ENCODE assay signal across 21 mouse cellular contexts in genomic region chr2:71387766-71388165, GRCm38 (mm10). TPM values are rescaled to one million over a fixed set of nuclear protein-coding genes. Genes with fewer than 3 reads are reported as not detected.
DNase-seq lines count a peak whose midpoint lies in the region; TF ChIP-seq lines count a peak whose summit lies in the region.
"Had no signal": no experiment of that assay in that cellular context is flagged by ENCODE, and none has a peak within 500 bp of the region (broad histone marks: within the 10 kb centered on the region; RNA-seq: fewer than 3 reads in every experiment).

No protein-coding gene starts in this region.

- TF ChIP-seq EP300 in ES-Bruce4 (IDR thresholded peaks at IDR 0.05; ENCODE audit: insufficient read depth, low read depth, low read length) = peak; percentile 100

- TF ChIP-seq POLR2A in ES-Bruce4 (IDR thresholded peaks at IDR 0.05; ENCODE audit: insufficient read depth, low read length) = no peak

- H3K27ac ChIP-seq in ES-Bruce4 (ENCODE audit: insufficient read depth, low read length) = peak overlapping the region; percentile 99
- H3K27ac ChIP-seq: embryonic facial prominence, embryonic 12.5 days; forebrain, embryonic 13.5 days; heart, embryonic 15.5 days; hindbrain, embryonic 14.5 days had no signal

- peak overlapping the region; percentile 92 for H3K9ac ChIP-seq in ES-Bruce4 (ENCODE audit: low read depth, poor library complexity, severe bottlenecking)
- H3K9ac ChIP-seq: embryonic facial prominence, embryonic 12.5 days; forebrain, embryonic 13.5 days; forebrain, postnatal 0 days; heart, embryonic 15.5 days; hindbrain, embryonic 14.5 days had no signal

- peak; percentile 11 for DNase-seq in kidney, postnatal 10 days
- no peak for DNase-seq in kidney, adult 8-10 months
- peak; percentile 41 for DNase-seq in R1 (ENCODE audit: low read depth, low spot score)
- DNase-seq in yolk sac, embryonic 10.5 days (ENCODE audit: low spot score) = peak; percentile 35
- no peak for DNase-seq in thymus, adult 18-20 months
- DNase-seq in lung, postnatal 10 days = no peak
- DNase-seq: adrenal gland, postnatal 14 days; cerebellum, adult 18-20 months; cerebellum, adult 9-11 months; cerebellum, postnatal 36 days; forebrain, postnatal 0 days; gastrocnemius, postnatal 25 days; heart, adult 18-20 months; heart, postnatal 14 days; kidney, adult 2 months had no signal

- no peak for TF ChIP-seq CTCF in ES-Bruce4 (IDR thresholded peaks at IDR 0.05; ENCODE audit: low read depth, low read length)

- no peaks in the 10 kb centered on the region for H3K27me3 ChIP-seq in ES-Bruce4 (ENCODE audit: control insufficient read depth, insufficient read depth, low read length, poor library complexity, severe bottlenecking)
- H3K27me3 ChIP-seq: embryonic facial prominence, embryonic 12.5 days; forebrain, embryonic 13.5 days; heart, embryonic 15.5 days had no signal

- peak overlapping the region; percentile 57 for H3K4me3 ChIP-seq in ES-Bruce4 (ENCODE audit: low read depth, low read length)

- H3K9me3 ChIP-seq in ES-Bruce4 (replicated peaks; ENCODE audit: control insufficient read depth, insufficient read depth, low read length, poor library complexity, severe bottlenecking) = no peaks in the 10 kb centered on the region
- H3K9me3 ChIP-seq: embryonic facial prominence, embryonic 12.5 days; forebrain, embryonic 13.5 days; G1E; heart, embryonic 15.5 days had no signal

- peaks cover 2% of the 10 kb centered on the region for H3K4me1 ChIP-seq in ES-Bruce4 (ENCODE audit: control insufficient read depth, insufficient read depth, low read length)

- H3K36me3 ChIP-seq in ES-Bruce4 (ENCODE audit: control insufficient read depth, insufficient read depth, low read length, poor library complexity, severe bottlenecking) = peaks cover 28% of the 10 kb centered on the region

RNA-seq across cellular contexts. Expression of gene Hat1, which starts 1.0 kb away (rescaled TPM):
- polyA plus RNA-seq in ES-Bruce4 (2011; ENCODE audit: insufficient read depth, insufficient read length, low read depth, missing spikeins) = 659 and 692 TPM in 2 replicates

RNA-seq across cellular contexts. Expression of gene Slc25a12, which starts 20.2 kb away (rescaled TPM):
- polyA plus RNA-seq in ES-Bruce4 (2011; ENCODE audit: insufficient read depth, insufficient read length, low read depth, missing spikeins) = 80.0 and 89.2 TPM in 2 replicates

Comparison
In these comparisons a context has a peak if more than half of its experiments do, and no peak if none do; other contexts are left out.
1. DNase-seq: peak in kidney, postnatal 10 days (single experiment), R1 (single experiment) and yolk sac, embryonic 10.5 days (single experiment); none in kidney, adult 8-10 months (0 of 2), thymus, adult 18-20 months (0 of 2) and lung, postnatal 10 days (single experiment).